Mouse (Mus musculus) megakaryocyte, embryonic 14.5 days (primary cell): Measurements from ENCODE around the gene Exosc7.

Experiments
- FLI1 ChIP-seq: IDR thresholded peaks from 2 replicates; pipeline ENCODE4 v1.6.1; 2012; ENCODE audit warnings: low read length, inconsistent platforms, mixed read lengths
- GATA1 ChIP-seq: IDR thresholded peaks from 3 replicates; pipeline ENCODE4 v1.6.1; 2012; ENCODE audit warnings: mixed read lengths, low read length, inconsistent platforms, borderline replicate concordance

GRCm38 (mm10) chr9:123112805-123113521 is at the start of gene Exosc7, which contains the start of gene Zdhhc3:
- TF ChIP-seq GATA1 (no peak), FLI1 (no peak)
